Mouse (Mus musculus): ENCODE data around the gene Comt.

The Comt gene

DNA sequence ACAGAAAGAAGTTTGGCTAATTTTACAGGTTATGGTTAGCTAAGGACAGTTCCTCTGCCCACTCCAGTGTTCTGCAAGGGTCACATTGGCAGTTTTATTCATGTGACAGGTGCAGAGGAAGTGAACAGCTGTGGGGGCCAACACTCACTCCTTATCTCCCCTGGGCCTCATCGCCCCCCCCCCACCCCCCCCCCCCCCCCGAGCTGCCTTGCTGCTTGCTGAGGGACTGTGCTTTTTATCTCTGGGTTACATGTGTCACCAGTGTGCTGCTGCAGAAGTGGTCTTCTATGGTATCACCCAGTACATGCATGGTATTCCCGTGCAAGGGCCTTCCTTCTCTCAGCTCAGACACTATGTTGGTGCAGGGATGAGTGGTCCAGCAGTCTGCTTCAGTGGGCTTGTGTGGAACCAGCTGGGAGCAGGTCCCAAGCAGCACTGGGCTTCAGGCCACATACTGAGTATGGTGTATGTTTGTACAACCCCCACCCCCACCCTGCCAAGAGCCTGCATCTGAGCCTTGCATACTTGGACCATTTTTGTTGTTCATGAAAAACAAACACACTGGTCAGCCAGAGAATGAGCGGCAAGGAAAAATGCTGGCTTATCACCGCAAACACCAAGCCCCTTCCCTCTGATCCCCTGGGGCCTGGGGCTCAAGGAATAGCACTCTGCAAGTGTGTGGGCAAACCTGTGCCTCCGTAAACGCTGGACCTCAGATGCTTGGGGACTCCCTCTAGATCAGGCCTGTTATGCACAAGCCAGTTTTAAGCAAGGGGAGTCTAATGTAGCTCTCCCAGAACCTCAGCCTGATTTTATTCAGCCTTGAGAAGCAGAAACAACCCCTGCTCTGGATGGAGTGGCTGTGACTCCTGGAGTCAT, 38.7 kb downstream of the Comt start:
- no peak for DNase-seq

DNA sequence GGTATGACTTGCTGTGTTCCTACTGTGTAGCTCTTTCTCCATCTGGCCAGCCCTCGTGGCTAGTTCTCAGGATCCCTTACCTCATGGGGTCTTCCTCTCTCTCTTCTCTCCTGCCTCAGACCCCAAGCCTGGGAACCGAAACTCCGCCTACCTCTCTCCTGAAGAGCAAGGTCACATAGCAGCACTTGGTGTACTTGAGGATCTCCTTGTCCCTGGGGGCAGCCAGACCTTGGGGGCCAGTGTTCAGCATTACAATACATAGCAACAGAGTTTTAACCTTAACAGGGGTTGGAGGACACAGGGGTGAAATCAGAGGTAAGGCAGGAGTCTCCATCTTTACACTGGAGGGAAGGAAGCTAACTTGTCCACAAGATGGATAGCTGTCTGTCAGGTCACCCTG, 39.7 kb downstream of the Comt start:
- peak; percentile 24 for DNase-seq

DNA sequence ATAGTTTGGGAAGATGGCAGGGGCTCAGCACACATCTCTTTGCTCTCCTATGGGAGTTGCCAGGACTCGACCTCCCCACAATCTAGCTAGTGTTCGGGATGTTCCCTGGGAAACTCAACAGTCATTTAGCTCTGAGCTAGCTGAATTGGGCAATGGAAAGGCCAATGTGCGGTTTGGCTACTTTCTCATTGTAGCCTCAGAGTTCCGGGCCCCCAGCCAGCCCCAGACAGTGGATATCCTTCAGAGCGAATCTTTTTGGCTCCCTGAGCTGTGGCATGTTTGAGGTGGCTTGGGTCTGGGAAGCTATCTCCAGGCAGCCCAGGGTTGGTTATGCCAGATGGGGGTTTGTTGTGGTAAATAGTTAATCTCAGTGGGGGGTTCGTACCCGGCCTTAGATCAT, 40.2 kb downstream of the Comt start:
- peak; percentile 57 for DNase-seq

DNA sequence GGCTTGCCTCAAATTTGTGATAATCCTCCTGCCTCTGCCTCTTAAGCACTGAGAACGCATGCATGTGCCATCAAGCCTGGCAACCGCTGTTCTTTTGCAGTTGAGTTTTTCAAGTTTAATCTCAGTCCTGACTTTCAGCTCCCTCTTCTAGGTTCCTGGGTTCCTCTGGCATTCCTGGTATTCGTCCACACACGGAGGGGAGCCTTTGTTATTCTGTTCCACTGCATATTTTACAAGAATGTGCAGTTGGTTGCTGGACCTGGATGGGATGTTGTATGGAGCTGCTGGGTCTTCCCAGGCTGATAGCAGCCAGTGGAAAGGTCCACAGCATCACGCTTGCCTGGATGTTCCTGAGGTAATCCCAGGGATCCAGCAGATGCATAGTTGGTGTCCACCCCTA, 41.2 kb downstream of the Comt start:
- no peak for DNase-seq

DNA sequence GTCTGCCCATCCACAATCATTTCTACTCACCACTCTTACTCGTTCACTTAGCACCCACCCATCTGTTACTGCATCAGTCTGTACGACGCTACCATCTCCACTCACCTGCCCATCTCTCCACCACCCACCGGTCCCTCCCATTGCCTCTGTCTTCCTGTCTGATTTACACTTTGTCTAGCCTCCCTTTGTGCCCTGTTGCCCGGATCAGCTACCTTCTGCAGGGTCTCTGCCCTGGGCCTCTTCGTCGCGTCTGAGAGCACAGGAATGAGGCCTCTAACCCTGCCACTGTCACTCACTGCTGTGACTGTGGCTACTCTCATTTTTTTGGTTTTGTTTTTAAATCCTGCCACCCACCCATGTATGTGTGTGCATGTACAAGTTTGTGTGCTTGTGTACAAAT, 42.0 kb downstream of the Comt start:
- no peak for DNase-seq

DNA sequence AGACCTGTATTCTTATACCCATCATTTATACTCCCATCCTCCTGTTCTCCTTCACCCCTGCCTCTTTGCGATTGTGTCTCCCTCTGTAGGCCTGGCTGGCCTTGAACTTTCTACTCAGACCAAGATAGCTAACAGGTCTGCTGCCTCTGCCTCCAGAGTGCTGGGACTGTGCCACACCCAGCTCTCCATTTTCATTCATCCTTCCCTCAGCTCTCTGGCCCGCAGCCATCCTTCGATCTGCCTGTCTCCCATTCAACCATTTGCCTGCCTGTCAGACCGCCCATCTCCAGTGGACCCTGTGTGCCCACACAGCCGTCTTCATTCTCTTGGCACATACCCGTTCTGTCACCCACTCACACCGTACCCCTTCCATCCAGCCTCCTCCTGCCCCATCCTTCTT, 42.4 kb downstream of the Comt start:
- DNase-seq: peak; percentile 52

DNA sequence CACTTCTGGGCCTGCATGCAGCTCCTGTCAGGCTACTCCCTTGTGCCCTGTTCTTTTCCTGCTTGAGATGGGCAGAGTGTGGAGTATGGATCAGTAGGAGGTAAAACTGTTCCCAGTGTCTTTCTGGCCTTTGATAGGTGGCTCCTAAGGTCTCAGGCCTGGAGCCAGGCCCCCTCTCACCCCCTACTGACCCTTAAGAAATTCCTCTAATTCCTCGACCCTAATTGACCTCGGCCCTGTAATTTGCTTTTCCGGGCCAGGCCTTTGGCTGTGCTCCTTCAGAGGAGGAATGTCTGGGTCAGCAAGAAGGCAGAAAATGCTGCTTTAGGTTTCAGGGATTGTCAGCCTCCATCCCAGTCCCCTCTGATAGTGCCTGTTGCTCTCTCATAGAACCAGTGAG, 42.9 kb downstream of the Comt start:
- DNase-seq: no peak

DNA sequence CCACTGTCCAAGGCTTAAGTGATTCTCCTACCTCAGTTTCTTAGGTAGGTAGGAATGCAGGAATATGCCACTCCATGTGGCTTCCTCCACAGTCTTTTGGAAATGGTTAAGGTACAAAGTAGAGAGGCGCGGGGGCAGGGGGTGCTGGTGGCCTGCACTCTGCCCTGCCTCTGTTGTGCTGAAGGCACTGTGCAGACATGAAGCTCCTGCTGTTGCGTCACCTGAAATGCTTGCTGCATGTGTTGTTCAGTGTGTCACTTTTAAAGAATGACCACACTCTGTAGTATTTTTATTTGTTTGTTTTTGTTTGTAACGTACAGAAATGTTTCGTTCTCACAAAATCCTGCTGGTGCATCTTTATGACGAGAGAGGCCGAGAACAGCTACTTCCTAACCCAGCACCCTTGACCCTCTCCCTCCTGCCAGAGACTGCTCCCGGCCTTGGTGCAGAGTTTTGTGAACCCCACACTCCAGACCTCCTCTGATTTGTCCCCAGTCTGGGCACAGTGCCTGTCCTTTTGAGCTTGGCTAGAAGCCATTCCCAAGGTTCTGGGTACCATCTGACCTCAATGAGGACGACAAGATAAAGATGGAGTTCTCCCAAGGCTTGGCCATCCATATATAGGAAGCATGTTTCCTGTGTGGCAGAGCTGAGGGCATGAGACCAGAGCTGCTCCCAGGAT, 43.5 kb downstream of the Comt start:
- peak; percentile 76 for DNase-seq

DNA sequence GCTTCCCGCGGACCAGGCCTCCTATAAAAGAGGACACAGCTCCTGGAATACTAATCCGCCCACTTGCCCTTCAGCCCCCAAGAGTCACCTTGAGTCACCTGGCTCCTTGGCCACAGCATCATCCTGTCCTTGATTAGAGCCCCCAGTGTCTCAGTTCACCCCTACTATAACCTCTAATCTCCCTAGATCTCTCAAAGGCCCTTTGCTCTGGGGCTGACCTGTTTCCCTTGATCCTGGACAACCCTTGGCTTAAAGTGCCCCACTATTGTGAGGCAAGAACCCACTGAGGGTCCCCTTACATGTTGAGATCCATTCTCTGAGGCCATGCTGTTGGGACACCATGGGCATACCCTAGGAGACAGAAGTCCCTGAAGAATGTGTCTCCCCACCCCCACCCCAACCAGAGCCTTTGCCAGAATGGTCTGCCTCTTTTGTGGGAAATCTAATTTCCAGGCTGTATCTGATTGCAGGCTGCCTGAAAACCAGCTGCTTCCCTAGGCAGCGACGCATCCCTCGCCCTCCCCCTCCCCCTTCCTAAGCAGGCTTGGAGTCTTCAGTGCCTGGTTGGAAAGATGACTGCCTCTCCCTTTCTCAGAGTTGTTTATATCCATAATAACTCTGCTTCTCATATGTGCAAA, 44.9 kb downstream of the Comt start:
- no peak for DNase-seq

DNA sequence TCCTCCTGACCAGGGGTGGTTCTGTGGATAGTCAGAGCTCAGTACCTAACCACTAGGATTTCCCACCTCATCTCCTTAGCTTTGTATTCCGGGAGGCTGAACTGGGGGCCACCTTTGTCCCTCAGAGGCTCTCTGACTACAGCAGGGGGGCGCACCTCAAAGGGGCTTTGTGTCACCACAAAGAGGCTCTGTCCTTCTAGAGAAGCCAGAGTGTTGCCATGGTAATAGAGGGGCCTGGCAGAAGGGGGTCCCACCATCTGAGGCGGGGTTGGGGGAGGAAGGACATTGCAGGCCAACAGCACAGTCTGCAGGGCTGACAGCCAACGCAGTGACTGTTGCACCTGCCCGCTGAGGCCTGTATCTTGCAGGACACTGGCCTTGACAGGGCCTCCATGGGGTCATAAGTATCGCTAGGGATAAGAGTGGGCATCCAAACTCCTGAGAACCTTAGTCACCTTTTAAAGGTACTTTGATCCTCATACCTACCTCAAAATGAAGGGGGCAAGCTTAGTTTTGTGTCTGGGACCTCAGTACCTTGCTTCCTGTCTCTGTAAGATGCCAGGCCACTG, 46.1 kb downstream of the Comt start:
- DNase-seq: peak; percentile 33

DNA sequence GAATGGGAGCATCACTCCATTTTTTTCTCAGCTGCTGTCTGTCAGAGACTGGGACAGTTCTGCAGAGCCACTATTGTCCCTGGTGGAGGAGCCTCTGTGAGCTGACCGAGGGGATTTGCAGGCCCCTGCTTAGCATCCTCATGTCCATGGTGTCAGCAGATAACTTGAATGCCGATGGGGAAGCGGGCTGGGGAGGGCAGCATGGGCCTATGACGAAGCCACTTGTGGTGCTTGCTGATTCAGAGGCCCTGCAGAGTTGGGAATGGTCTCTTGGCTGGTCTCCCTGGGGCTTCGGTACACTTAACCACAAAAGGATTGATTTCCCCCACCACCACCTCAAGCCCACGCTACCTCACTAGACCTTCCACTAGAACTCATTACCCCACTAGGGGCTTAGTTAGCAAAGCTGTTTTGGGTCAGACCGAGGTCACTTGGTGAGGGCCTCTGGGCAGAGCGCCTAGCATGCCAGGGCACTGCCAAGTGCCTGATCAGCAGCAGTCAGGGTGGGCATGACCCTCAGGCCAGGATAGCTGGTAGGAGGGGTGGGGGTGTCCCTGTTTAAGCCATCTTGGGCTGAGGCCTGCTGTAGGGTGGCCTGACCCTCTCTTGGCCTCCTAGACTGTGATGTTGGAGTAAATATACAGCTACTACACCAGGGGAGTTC, 47.2 kb downstream of the Comt start:
- DNase-seq: peak; percentile 23

DNA sequence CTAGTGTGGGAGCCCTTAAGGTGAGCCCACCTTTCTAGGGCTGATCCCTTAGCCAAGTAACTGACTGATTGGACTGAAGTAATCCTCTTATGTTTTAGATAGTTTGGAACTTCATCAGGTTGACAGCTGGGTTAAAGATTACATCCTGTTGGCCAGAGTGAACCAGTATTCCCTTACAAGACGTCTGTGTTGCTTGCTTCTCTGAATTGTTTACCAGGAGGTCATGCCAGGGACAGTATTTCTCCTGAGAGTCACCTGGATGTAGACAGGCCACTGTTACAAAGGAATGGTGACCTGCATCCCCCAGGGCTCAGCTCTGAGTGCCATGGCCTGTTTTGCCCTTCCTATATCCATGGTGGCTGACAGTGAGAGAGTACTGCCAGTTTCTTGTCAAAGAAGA, 48.2 kb downstream of the Comt start:
- no peak for DNase-seq

DNA sequence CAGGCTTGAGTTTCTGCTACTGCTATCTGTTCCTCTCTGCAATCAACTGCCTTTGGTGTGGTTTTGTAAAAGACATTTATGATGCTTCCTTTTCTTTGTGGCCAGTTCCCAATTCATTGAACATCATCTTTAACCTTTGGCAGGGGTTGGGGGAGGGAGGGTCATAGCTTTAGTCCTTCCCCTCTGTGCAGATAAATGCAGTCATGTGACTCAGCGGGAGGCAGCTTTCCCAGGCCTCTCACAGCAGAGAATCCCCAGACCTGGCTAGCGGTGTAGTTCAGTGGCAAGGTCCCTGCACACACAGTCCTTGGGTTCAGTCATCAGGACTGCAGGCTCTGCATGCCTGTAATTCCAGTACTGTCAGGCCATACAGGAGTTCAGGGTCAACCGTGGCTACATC, 49.4 kb downstream of the Comt start:
- no peak for DNase-seq

DNA sequence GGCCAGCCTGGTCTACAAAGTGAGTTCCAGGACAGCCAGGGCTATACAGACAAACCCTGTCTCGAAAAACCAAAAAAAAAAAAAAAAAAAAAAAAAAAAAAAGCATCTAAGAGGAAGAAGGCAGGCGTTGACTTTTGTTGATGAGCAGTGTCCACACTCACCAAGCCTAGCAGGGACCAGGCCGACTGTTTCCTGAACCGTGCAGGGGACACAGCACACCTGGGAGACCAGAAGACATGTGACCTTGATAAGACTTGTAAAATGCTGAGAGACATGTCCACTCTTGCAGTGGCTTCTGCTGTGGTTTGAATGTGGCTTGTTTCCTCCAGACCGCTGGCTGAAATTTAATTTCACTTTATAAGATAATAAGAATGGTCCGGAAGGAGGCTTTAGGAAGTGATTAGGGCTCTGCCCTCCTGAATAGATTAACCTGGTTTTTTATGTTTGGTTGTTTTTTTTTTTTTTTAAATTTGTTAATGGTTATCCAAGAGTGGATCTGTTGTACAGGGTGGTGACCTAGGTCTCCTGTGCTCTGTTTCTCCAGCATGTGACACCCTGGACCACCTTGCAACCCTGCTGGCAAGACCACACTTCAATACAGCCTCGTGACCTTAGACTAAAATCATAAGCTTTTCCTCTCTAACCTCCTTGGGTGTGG, 50.2 kb downstream of the Comt start:
- no peak for DNase-seq

DNA sequence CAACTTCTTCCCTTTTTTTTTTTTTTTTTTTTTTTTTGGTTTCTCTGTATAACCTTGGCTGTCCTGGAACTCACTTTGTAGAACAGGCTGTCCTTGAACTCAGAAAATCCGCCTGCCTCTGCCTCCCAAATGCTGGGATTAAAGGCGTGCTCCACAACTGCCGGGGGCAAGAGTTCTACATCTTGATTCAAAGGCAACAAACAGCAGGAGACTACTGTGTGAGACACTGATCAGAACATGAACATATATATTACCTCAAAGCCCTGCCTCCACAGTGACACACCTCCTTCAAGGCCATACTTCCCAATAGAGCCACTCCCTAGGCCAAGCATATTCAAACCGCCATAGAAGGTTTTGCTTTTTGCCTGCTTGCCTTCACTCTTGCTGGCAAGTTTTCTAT, 53.0 kb downstream of the Comt start:
- no peak for DNase-seq

DNA sequence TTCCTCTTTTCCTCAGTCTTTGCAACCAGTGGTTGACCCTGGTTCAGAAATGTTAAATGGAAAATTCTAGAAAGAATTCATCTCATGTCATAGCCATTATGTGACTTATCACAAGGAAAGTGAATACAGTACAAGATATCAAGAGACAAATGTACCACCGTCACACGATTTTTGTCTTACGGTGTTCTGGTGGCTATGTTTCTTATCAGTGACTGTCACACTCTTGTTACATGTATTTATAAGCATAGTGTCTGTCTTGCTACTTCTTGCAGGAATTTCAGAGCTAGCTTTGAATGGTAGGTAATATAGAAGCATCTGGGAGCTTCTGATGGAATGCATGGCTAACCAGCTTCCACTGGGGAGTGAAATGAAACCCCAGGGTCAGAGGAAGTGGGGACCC, 56.5 kb downstream of the Comt start:
- no peak for DNase-seq

DNA sequence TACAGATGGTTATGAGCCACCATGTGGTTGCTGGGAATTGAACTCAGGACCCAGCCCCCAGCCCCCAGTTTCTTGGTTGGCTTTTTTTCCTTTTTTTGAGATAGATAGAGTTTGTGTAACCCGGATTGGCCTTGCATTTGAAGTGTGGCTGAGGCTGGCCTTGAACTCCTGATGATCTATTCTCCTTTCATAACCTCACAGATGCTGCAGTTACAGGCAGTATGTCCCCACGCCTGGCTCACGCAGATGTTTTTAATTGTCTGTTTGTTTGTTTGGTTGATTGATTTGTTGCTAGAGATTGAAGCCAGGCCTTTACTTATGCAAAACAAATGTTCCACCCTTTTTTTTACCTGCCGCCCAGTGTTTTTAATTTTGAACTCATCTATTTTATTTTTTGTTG, 59.8 kb downstream of the Comt start:
- no peak for DNase-seq

DNA sequence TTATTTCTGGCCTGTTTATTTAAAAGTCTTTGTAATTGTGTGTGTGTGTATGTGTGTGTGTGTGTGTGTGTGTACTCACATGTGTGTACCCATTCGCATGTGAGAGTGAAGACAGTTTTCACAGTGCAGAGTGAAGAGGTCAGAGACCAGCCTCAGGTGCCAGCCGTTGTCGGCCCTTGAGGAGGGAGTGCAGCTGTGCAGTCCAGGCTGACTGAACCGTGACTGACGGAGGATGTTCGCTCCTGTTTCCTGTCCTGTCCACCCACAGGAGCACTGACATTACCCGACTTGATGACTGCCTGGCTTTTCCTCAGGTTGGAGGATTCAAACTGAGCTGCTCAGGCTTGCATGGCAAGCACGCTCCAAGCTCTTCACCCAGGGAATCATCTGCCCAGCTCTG, 63.7 kb downstream of the Comt start:
- DNase-seq: no peak

DNA sequence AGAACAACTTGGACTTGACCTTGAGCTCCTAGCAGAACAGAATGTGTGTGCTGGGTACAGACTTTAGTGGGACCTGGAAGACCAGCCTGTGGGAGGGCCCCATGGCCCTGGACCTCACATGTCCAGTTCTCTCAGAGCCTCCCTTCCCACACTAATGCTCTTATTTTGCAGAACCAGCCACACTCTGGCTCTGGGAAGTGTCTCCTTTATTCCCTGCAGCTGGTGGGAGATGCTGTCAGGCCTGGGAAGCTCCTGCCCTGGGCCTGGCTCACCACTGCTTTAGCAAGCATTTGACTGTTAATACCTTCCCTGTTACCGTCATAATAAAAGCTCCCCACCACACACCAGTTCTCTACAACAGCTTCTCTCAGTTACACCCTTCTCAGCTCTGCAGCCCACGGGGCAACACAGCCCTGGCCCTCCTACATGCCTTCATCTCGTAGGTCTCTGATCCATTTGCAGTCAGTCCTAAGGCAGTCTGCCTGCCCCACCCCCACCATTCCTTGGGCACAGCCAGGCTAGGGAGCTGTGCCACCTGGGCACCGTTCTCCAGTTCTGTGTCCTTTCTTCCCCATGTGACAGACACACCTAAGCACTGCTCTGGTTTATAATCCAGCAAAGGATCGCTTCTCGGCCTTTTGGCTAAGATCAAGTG, 66.4 kb downstream of the Comt start:
- peak; percentile 81 for DNase-seq

DNA sequence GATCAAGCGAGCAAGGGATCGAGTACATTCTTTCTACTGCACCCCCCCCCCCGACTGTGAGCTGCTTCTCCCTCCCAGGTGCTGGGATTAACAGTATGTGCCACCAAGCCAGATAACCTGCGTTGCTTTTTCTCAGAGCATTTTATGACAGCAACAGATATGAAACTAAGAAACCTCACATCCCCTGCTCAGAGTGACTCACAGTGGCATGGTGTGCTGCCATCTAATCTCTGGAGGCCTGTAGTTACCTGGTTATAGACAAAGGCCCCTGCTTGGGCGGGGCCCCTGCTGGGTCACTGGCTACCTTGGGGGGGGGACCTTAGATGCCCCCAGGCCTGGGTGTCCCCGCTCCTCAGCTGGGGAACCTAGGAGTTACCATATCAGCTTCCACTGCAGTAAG, 68.7 kb downstream of the Comt start:
- no peak for DNase-seq

DNA sequence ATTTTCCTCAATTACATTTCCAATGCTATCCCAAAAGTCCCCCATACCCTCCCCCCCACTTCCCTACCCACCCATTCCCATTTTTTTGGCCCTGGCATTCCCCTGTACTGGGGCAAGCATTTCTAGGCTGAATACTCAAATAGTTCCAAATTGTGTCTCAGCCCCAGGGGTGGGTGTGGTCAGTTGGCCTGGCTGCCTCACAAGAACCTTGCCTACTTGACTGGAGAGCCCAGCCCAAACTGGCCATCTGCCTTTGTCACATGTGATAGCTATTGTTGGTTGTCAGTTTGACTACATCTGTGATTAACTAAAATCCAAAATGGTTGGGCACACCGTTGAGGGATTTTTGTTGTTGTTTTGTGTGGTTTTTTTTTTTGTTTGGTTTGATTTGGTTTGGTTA, 69.7 kb downstream of the Comt start:
- no peak for DNase-seq

All from cerebellum, adult 9-11 months (tissue).